Mouse (Mus musculus): ENCODE measurements around the gene Bloc1s1. TPM values are rescaled to one million over a fixed set of nuclear protein-coding genes. Genes with fewer than 3 reads are reported as not detected.

The Bloc1s1 gene
- total RNA-seq, 2 experiments from 2014 or later, result 81.4 to 86.2 TPM

GRCm38 (mm10) chr10:128889846-128890245 is 34.0 kb downstream of the Bloc1s1 start:
- intact Hi-C loops (cut with DNase I), result no loop called here
- DNase-seq (ENCODE audit: low spot score in 2 of 2), result no peak

GRCm38 (mm10) chr10:128888941-128889827 is 34.7 kb downstream of the Bloc1s1 start:
- intact Hi-C loops (cut with DNase I), result no loop called here
- no peak for DNase-seq (ENCODE audit: low spot score in 2 of 2)

GRCm38 (mm10) chr10:128882067-128882466 is 41.8 kb downstream of the Bloc1s1 start:
- intact Hi-C loops (cut with DNase I), result no loop called here
- no peak for DNase-seq (ENCODE audit: low spot score in 2 of 2)

DNA sequence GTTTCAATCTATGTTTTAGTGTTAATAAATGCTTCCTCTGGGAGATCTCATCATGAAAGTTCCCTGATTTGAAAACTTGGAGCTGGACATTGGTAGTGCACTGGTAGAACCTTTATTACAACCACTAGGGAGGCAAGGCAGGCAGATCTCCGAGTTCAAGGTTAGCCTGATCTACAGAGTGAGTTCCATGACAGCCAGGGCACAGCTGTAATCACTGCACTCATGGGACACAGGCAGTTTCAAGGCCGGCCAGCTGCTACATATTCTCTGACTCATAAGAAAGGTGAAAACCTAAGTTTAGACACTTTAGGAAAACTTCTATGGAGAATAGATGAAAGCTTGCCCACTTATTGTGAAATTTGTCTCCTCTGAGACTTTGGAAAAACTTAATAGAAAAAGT is 45.0 kb downstream of the Bloc1s1 start:
- DNase-seq (ENCODE audit: low spot score in 2 of 2), result no peak
- intact Hi-C loops (cut with DNase I), result no loop called here

GRCm38 (mm10) chr10:128878291-128878690 is 45.5 kb downstream of the Bloc1s1 start:
- DNase-seq (ENCODE audit: low spot score in 2 of 2), result no peak
- intact Hi-C loops (cut with DNase I), result no loop called here

- intact Hi-C loops (cut with DNase I), result no loop called here
- no peak for DNase-seq (ENCODE audit: low spot score in 2 of 2)
Observed at GRCm38 (mm10) chr10:128870341-128870740, 53.5 kb downstream of the Bloc1s1 start.

Other genes starting within 250 kb of the Bloc1s1 start
- 10 to 100 TPM; 10.8 to 12.3 TPM for gene Suox, start 250.0 kb downstream of the Bloc1s1 start, total RNA-seq (2021)
- gene Rab5b, start 227.8 kb downstream of the Bloc1s1 start, total RNA-seq (2021), result 100 to 1,000 TPM; 125 to 132 TPM
- under 1 TPM; 0.39 to 0.96 TPM for gene Pmel, start 219.8 kb downstream of the Bloc1s1 start, total RNA-seq (2021)
- 1 to 10 TPM; 2.5 to 3.2 TPM for gene Cdk2, start 219.0 kb downstream of the Bloc1s1 start, total RNA-seq (2021)
- gene Dgka, start 179.2 kb downstream of the Bloc1s1 start, total RNA-seq (2021), result 1 to 10 TPM; 5.1 to 6.3 TPM
- gene Pym1, start 176.1 kb downstream of the Bloc1s1 start, total RNA-seq (2021), result 10 to 100 TPM; 28.8 to 29.5 TPM
- gene Mmp19, start 133.1 kb downstream of the Bloc1s1 start, total RNA-seq (2021), result under 1 TPM; 0.39 to 0.78 TPM
- gene Dnajc14, start 120.0 kb downstream of the Bloc1s1 start, total RNA-seq (2021), result 10 to 100 TPM; 65.6 to 66.1 TPM
- 10 to 100 TPM in 1 of 2 experiments, 1 to 10 TPM in 1; 8.8 to 10.2 TPM for gene Tmem198b, start 119.7 kb downstream of the Bloc1s1 start, total RNA-seq (2021)
- gene Sarnp, start 106.7 kb downstream of the Bloc1s1 start, total RNA-seq (2021), result 10 to 100 TPM; 37.1 to 40.7 TPM
- 1 to 10 TPM; 6.9 to 7.5 TPM for gene Ormdl2, start 102.4 kb downstream of the Bloc1s1 start, total RNA-seq (2021)
- 10 to 100 TPM; 12.8 to 14.9 TPM for gene Gdf11, start 32.3 kb downstream of the Bloc1s1 start, total RNA-seq (2021)
- 10 to 100 TPM; 65.0 to 74.0 TPM for gene Cd63, start 23.0 kb downstream of the Bloc1s1 start, total RNA-seq (2021)
- 1 to 10 TPM; 6.0 to 8.2 TPM for gene Rdh5, start 1.1 kb downstream of the Bloc1s1 start, total RNA-seq (2021)
- gene Itga7, start 9.8 kb upstream of the Bloc1s1 start, total RNA-seq (2021), result 10 to 100 TPM; 12.4 to 15.5 TPM
- gene Mettl7b, start 37.0 kb upstream of the Bloc1s1 start, total RNA-seq (2021), result not detected
- not detected for gene Olfr9, start 65.4 kb upstream of the Bloc1s1 start, total RNA-seq (2021)
- not detected for gene Olfr763, start 86.8 kb upstream of the Bloc1s1 start, total RNA-seq (2021)
- gene Olfr764-ps1, start 115.9 kb upstream of the Bloc1s1 start, total RNA-seq (2021), result not detected
- not detected for gene Olfr765, start 126.0 kb upstream of the Bloc1s1 start, total RNA-seq (2021)
- not detected for gene Olfr766-ps1, start 144.9 kb upstream of the Bloc1s1 start, total RNA-seq (2021)
- not detected for gene Olfr767, start 158.9 kb upstream of the Bloc1s1 start, total RNA-seq (2021)
- gene Olfr768, start 175.3 kb upstream of the Bloc1s1 start, total RNA-seq (2021), result not detected
- gene Olfr769, start 193.8 kb upstream of the Bloc1s1 start, total RNA-seq (2021), result not detected
- not detected for gene Olfr770, start 215.0 kb upstream of the Bloc1s1 start, total RNA-seq (2021)
- gene Olfr771, start 240.7 kb upstream of the Bloc1s1 start, total RNA-seq (2021), result not detected

Measured in left cerebral cortex, postnatal 25 days (tissue).